Mouse (Mus musculus) forebrain, embryonic 11.5 days (tissue): ENCODE results near the gene Trp63. TPM values are rescaled to one million over a fixed set of nuclear protein-coding genes. Genes with fewer than 3 reads are reported as not detected.

Experiments used
- ATAC-seq: fragments of 200-750 bp; cut with Nextera tagmentation; replicated peaks from 2 replicates; pipeline ENCODE4 v1.8.0; 2017; ENCODE audit warnings: moderate TSS enrichment; ENCODE audit not compliant: low FRiP score
- DNase-seq: peaks from one replicate; pipeline ENCODE4 v3.0.0-alpha.2; 2017; ENCODE audit warnings: low spot score
- H3K27ac ChIP-seq: fragments of 300-500 bp; sonication (generic); 2 replicates; pipeline ENCODE4 v1.5.1; 2014; ENCODE audit warnings: low read depth, low read length
- H3K27me3 ChIP-seq: fragments of 300-500 bp; sonication (generic); 2 replicates; pipeline ENCODE4 v1.6.1; 2014; ENCODE audit warnings: mild to moderate bottlenecking, low read length, mixed read lengths; ENCODE audit not compliant: control insufficient read depth, insufficient read depth
- H3K36me3 ChIP-seq: fragments of 300-500 bp; sonication (generic); 2 replicates; pipeline ENCODE4 v1.6.1; 2014; ENCODE audit warnings: mild to moderate bottlenecking, low read length, moderate library complexity, mixed read lengths; ENCODE audit not compliant: control insufficient read depth, insufficient read depth
- H3K4me1 ChIP-seq: fragments of 300-500 bp; sonication (generic); replicated peaks from 2 replicates; pipeline ENCODE4 v1.6.1; 2014; ENCODE audit warnings: low read length, mixed read lengths; ENCODE audit not compliant: control insufficient read depth, insufficient read depth
- H3K4me2 ChIP-seq: fragments of 300-500 bp; sonication (generic); 2 replicates; pipeline ENCODE4 v1.6.1; 2014; ENCODE audit warnings: low read depth, mild to moderate bottlenecking, low read length, moderate library complexity, mixed read lengths; ENCODE audit not compliant: severe bottlenecking
- H3K4me3 ChIP-seq: fragments of 300-500 bp; sonication (generic); 2 replicates; pipeline ENCODE4 v1.5.1; 2014; ENCODE audit warnings: low read depth, low read length
- H3K9ac ChIP-seq: fragments of 300-500 bp; sonication (generic); 2 replicates; pipeline ENCODE4 v1.6.1; 2014; ENCODE audit warnings: low read length
- H3K9me3 ChIP-seq: fragments of 300-500 bp; sonication (generic); 2 replicates; pipeline ENCODE4 v1.6.1; 2016; ENCODE audit warnings: low read length, mixed read lengths; ENCODE audit not compliant: control insufficient read depth
- WGBS: fragments of 180-500 bp; shearing (Covaris S2); extraction: QIAGEN DNeasy Blood & Tissue Kit; methylation state at CpG from one replicate; pipeline ENCODE4 v1.1.7; 2014; 5-methylcytosine and 5-hydroxymethylcytosine counted together
- polyA plus RNA-seq: library from polyadenylated mRNA; unstranded; fragments of >200 nt; fragmentation: Nextera tagmentation; extraction: Ambion mirVana; gene quantifications from 2 replicates; pipeline ENCODE4 v1.2.1, GENCODE M21; 2014

The Trp63 gene
- polyA plus RNA-seq, 1 experiment from 2014 or later = 4.7 TPM

GRCm38 (mm10) chr16:25792640-25793266 is 109.2 kb downstream of the Trp63 start:
- no peak overlapping the region for H3K27ac ChIP-seq
- H3K36me3 ChIP-seq = no peaks in the 10 kb centered on the region
- H3K4me2 ChIP-seq = no peak overlapping the region
- H3K4me1 ChIP-seq = no peaks in the 10 kb centered on the region
- no peak for DNase-seq
- 0 out of 2 replicates have a peak, but pooled peaks have one; percentile 44 for ATAC-seq
- H3K9me3 ChIP-seq = no peaks in the 10 kb centered on the region
- no peak overlapping the region for H3K9ac ChIP-seq
- no peaks in the 10 kb centered on the region for H3K27me3 ChIP-seq
- WGBS = 62% methylated on average over 5 of the region's 5 CpGs
- H3K4me3 ChIP-seq = no peak overlapping the region

DNA sequence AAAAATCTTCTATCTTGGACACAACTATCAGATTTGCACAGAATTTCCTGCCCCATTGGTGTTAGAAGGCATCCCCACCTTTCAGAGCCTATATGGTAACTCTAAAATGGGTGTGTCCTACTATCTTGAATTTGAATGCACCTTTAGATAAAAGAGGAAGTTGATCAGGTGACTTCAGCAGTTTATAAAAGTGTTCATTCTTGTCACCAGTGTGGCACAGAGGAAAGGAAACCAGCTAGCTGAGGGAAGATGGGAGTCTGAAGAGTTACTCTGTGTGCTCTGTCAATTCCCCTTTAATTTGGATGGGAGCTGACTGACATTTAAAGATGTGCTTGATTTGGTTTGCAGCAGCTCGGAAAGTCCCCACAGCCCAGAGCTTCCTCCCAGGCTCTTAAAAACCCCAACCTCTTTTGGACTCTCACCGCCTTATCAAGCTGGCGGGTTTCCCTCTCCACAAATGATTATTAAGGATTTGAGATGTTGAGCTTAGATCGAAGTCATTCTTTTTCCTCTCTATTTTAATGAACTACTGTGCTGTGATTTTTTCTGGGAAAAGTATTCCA is 114.2 kb downstream of the Trp63 start:
- H3K4me2 ChIP-seq = no peak overlapping the region
- DNase-seq (no peak), ATAC-seq (no peak)
- H3K27me3 ChIP-seq = no peaks in the 10 kb centered on the region
- no peaks in the 10 kb centered on the region for H3K4me1 ChIP-seq
- H3K9ac ChIP-seq = no peak overlapping the region
- 89% methylated on average over 4 of the region's 4 CpGs for WGBS
- H3K36me3 ChIP-seq = no peaks in the 10 kb centered on the region
- H3K27ac ChIP-seq = no peak overlapping the region
- H3K4me3 ChIP-seq = no peak overlapping the region
- no peaks in the 10 kb centered on the region for H3K9me3 ChIP-seq

DNA sequence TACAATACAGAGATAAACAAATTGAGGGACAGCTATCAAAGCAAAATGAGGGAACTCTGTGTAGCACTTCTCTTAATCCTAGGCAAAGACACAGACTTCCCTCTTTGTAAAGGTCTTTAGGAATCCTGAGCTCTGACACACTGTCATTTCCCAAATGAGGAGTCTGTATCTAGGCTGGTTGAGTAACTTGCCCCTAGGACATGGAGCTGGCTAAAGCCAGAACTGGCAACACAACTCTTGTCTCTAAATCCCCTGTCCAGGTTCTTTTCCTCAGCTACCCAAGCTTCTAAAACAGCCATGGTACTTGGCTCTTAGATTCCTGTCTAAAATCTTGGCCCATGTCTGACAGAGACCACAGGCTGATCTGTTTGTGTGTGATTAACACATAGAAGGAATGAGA is 116.1 kb downstream of the Trp63 start:
- Histone ChIP-seq H3K9me3 (no peaks in the 10 kb centered on the region), H3K27ac (no peak overlapping the region), H3K4me1 (no peaks in the 10 kb centered on the region), H3K27me3 (no peaks in the 10 kb centered on the region), H3K36me3 (no peaks in the 10 kb centered on the region), H3K4me2 (no peak overlapping the region), H3K4me3 (no peak overlapping the region), H3K9ac (no peak overlapping the region)
- ATAC-seq (no peak), DNase-seq (no peak)

GRCm38 (mm10) chr16:25804955-25805354 is 121.4 kb downstream of the Trp63 start:
- ATAC-seq (no peak), DNase-seq (no peak)
- 75% methylated on average over 3 of the region's 3 CpGs for WGBS
- H3K9ac ChIP-seq = no peak overlapping the region
- no peak overlapping the region for H3K27ac ChIP-seq
- no peak overlapping the region for H3K4me2 ChIP-seq
- H3K4me3 ChIP-seq = no peak overlapping the region
- no peaks in the 10 kb centered on the region for H3K9me3 ChIP-seq
- H3K27me3 ChIP-seq = no peaks in the 10 kb centered on the region
- H3K4me1 ChIP-seq = no peaks in the 10 kb centered on the region
- no peaks in the 10 kb centered on the region for H3K36me3 ChIP-seq

DNA sequence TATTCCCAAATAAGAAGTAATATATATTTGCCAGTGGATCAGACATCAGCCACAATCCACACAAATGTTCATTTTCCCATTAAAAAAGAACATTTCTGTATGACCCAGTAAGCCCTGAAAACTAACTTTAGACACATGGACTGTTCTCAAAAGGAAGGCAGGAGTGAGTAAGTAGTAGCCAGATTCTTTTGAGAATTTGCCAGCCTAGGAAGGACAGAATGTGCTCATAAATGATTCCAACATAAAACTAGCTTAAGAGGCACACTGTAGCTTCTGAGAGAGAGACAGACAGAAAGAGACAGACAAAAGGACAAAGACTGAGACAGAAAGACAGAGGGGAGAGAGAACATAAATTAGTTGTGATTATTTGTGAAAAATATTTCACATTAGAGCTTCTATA is 123.6 kb downstream of the Trp63 start:
- Histone ChIP-seq H3K36me3 (no peaks in the 10 kb centered on the region), H3K27me3 (no peaks in the 10 kb centered on the region), H3K4me1 (no peaks in the 10 kb centered on the region), H3K9me3 (no peaks in the 10 kb centered on the region), H3K9ac (no peak overlapping the region), H3K27ac (no peak overlapping the region), H3K4me2 (no peak overlapping the region), H3K4me3 (no peak overlapping the region)
- ATAC-seq (no peak), DNase-seq (no peak)

GRCm38 (mm10) chr16:25817753-25818624 is 134.4 kb downstream of the Trp63 start:
- no peaks in the 10 kb centered on the region for H3K36me3 ChIP-seq
- H3K9me3 ChIP-seq = 0 out of 2 replicates have a peak, but pooled peaks cover 2% of the 10 kb centered on the region
- peak; percentile 50 for DNase-seq
- no peak; the same call in 1 of the 2 replicates for ATAC-seq
- H3K4me2 ChIP-seq = no peak overlapping the region
- H3K4me3 ChIP-seq = no peak overlapping the region
- H3K27ac ChIP-seq = no peak overlapping the region
- WGBS = 19% methylated on average over 10 of the region's 10 CpGs
- peaks cover 2% of the 10 kb centered on the region; the same call in 1 of the 2 replicates for H3K27me3 ChIP-seq
- no peak overlapping the region for H3K9ac ChIP-seq
- H3K4me1 ChIP-seq = no peaks in the 10 kb centered on the region

GRCm38 (mm10) chr16:25826016-25826415 is 142.5 kb downstream of the Trp63 start:
- no peak for DNase-seq
- no peak for ATAC-seq
- H3K9ac ChIP-seq = no peak overlapping the region
- H3K36me3 ChIP-seq = no peaks in the 10 kb centered on the region
- H3K4me3 ChIP-seq = no peak overlapping the region
- H3K9me3 ChIP-seq = 0 out of 2 replicates have a peak, but pooled peaks cover 2% of the 10 kb centered on the region
- H3K27me3 ChIP-seq = no peaks in the 10 kb centered on the region
- no peaks in the 10 kb centered on the region for H3K4me1 ChIP-seq
- no peak overlapping the region for H3K27ac ChIP-seq
- no peak overlapping the region for H3K4me2 ChIP-seq
- WGBS = 58% methylated on average over 7 of the region's 7 CpGs

DNA sequence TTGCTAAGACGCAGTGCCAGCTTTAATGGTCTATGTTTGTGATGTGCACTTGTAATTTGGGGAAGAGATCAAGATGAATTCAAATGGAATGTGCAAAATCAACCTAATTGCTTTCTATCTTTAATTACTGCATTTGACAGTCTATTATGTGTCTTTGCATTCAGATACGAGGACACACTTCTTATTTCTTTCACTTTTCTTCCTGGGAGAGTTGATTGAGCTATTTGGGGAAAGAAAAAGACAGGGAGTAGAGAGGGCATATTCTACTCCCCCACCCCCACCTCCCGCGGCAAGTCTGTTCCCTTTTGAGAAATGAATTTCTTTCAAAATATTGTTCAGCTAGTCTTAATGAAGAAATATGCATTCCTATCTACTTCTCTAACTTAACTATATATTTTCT is 149.0 kb downstream of the Trp63 start:
- Histone ChIP-seq H3K27ac (no peak overlapping the region), H3K9ac (no peak overlapping the region), H3K4me2 (no peak overlapping the region), H3K9me3 (no peaks in the 10 kb centered on the region), H3K27me3 (no peaks in the 10 kb centered on the region), H3K36me3 (no peaks in the 10 kb centered on the region), H3K4me3 (no peak overlapping the region), H3K4me1 (no peaks in the 10 kb centered on the region)
- no peak for DNase-seq
- ATAC-seq = no peak
- WGBS = 73% methylated on average over 4 of the region's 4 CpGs
